Mouse (Mus musculus) left cerebral cortex, adult 18-20 months (tissue): ENCODE data around the gene Cebpz. TPM values are rescaled to one million over a fixed set of nuclear protein-coding genes. Genes with fewer than 3 reads are reported as not detected.

ENCODE experiments used
- DNase-seq, 2 experiments: peaks; one replicate each; pipeline ENCODE4 v3.0.0; 2021 to 2022; ENCODE audit warnings: low spot score in 2 of 2, mixed read lengths in 1 of 2
- long read RNA-seq, 2 experiments: library from polyadenylated mRNA; stranded (forward); transcript quantifications; one replicate each; pipeline ENCODE4 v2.0.0; 2021
- total RNA-seq, 2 experiments: library from RNA; stranded (reverse); gene quantifications; 2 replicates each; pipeline ENCODE4 v1.2.3; 2021

Cebpz gene
- 10 to 100 TPM; 36.2 to 36.3 TPM for total RNA-seq
- long read RNA-seq, experiment 1, full-length matches to known transcripts: 24 of 36 reads
- long read RNA-seq, experiment 1, partial matches to known transcripts: 7 of 36 reads
- long read RNA-seq, experiment 1, other reads (novel, unspliced or antisense): 5 of 36 reads
- long read RNA-seq, experiment 2, full-length matches to known transcripts: 16 of 21 reads
- long read RNA-seq, experiment 2, partial matches to known transcripts: 5 of 21 reads
- long read RNA-seq, experiment 2, other reads (novel, unspliced or antisense): 0 of 21 reads

- DNase-seq: peak; percentile 97 to 98
These were observed at the start of gene Cebpz, which contains the start of gene Ndufaf7 for GRCm38 (mm10) chr17:78936466-78937228. Gene Cebpz, minus strand, starts transcription at chr17:78937066. Gene Ndufaf7, plus strand, starts transcription at chr17:78937136.

DNA sequence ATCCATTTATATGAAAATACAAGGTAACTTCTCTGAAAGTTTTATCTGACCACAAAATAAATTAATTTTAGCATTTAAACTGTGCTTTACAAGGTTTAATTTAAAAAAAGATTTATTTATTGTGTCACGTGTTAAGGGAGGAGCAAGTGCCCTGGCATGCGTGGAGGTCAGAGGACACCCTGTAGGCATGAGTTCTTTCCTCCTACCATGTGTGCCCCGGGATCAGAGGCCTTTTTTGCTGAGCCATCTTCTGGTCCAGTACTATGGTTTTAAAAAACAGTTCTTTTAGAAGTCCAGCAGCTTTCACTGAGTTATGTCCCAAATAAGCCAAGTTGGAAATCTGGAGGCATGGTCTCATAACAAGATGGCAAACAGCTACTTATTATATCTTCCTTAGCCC, 46.9 kb upstream of the Cebpz start:
- DNase-seq: no peak

- DNase-seq: no peak
These were observed 46.3 kb upstream of the Cebpz start for GRCm38 (mm10) chr17:78983166-78983565.

DNA sequence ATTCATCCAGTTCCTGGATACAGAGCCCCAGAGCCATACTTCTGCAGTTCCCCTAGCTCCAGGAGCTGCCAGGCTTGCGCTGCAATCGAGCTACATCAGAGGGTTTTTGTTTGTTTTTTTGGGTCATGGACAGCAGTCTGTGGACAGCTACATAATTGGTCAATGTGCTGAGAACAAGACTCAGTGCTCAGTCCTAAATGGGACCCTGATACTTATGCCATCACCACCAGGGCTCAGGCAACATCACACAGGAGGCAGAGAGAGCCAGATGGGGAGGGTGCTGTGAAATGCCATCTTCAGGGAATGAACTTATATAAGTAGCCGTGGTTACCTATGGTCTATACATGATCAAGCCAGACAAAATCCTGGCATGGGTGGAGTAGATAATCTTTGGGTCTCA, 31.6 kb upstream of the Cebpz start:
- DNase-seq: no peak

- no peak for DNase-seq
These were observed 29.4 kb upstream of the Cebpz start for GRCm38 (mm10) chr17:78966092-78966883.

- peak; percentile 5 to 12 for DNase-seq
These were observed 27.5 kb upstream of the Cebpz start for GRCm38 (mm10) chr17:78964387-78964786.

GRCm38 (mm10) chr17:78959473-78959872, 22.6 kb upstream of the Cebpz start:
- no peak for DNase-seq

DNA sequence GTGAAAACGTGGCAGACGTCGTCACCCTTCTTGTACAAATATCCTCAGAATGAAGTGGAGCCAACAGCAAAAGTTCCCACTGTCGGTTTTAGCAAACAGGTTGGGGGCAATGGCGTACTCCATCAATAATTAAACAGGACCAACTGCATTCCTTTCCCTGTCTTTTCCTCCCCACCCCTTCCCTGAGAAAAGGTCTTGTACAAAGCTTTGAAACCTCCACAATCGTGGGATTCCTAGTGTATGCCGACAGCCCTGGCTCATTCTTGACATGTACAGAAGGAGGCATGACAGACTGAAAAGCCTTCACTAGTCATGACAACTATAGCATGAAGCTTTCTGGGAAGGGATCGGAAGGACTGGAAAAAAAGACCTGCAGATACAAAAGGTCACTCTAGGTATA, 16.4 kb upstream of the Cebpz start:
- DNase-seq: no peak

GRCm38 (mm10) chr17:78952070-78952469, 15.2 kb upstream of the Cebpz start:
- DNase-seq: no peak

- DNase-seq: no peak
These were observed 14.4 kb upstream of the Cebpz start for GRCm38 (mm10) chr17:78951225-78951624.

GRCm38 (mm10) chr17:78942579-78942978, 5.7 kb upstream of the Cebpz start:
- DNase-seq: no peak

DNA sequence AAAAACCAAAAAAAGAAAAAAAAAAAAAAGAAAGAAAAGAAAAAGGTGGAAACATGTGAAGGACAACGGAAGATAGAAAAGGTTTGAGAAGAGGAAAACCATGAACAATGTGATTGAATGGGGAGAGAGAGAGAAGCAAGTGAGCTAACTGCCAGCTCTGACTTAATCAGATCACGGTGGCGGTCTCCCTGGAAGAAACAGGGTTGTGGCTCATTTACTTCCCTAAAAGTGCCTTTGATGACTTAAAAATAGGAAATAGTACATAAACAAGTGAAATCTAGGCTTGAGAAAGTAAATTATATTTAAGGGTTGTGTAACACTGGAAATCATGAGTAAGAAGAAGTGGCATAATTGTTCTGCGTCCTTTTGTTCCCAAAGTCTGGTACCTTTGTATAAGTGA, 2.1 kb upstream of the Cebpz start:
- DNase-seq: no peak

DNA sequence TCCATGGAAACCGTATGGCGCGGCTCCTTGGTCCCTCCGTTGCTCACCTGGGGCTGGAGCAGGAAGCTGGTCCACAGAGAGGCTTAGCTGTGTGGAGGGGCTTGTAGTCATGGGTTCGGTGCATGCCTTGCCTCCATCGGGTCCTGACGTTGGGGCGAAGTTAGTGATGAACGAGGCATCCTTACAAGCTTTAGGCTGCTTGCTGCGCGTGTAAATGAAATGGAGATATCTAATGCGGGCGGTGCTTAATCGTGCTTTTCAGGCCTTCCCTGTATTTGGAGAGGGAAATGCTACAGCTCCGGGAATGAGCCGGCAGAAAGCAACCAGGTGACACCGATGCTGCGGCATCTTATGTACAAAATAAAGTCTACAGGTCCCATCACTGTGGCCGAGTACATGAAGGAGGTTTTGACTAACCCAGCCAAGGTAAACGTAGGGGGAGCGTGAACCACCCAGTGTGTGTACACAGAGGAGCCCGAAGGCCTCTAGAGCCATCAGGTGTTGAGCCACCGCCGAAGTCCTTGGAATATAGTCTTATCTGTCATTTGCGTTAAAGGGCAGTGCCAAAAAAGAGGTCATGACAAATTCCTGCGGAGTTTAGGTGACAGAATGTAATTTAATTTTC, 475 bp upstream of the Cebpz start:
- peak in 1 of 2 experiments; percentile 4 for DNase-seq

GRCm38 (mm10) chr17:78935857-78936256, 1.0 kb downstream of the Cebpz start:
- no peak for DNase-seq

DNA sequence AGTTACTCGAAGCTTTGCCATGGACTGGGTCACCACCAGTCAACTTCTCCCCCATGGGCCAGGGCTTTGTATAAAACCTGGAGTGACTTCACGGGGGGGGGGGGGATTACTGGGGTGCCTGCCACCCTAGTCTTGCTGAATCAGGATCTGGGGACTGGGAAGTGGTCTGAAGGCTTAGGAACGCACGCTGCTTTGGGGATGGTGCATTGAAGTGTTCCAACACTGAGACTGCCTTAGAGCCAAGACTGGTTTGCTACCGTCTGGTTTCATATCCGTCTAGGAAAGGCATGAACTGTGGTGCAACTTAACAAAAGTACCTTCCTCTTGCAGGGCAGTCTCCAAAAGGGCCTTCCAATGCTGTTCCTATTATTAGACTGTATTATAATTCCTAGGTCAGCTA, 19.2 kb downstream of the Cebpz start:
- DNase-seq: no peak

DNA sequence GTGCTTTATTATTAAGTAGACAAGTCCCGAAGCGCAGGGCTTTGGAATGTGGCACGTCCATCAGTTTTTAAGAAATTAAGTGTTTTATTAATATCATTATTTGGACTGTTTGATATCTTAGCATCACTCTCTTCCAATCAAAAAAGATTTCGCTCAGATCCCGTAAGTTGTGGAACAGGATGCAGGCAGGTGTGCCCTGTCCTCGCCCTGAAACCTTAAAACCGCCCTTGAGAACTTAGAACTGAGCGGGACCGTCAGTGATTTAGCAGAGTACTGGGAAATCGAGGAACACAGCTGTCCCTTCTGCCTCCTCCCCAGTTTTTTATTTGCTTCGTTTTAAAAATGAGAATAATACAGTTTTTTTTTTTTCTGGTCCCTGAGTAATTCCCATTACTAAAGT, 20.0 kb downstream of the Cebpz start:
- DNase-seq: no peak

DNA sequence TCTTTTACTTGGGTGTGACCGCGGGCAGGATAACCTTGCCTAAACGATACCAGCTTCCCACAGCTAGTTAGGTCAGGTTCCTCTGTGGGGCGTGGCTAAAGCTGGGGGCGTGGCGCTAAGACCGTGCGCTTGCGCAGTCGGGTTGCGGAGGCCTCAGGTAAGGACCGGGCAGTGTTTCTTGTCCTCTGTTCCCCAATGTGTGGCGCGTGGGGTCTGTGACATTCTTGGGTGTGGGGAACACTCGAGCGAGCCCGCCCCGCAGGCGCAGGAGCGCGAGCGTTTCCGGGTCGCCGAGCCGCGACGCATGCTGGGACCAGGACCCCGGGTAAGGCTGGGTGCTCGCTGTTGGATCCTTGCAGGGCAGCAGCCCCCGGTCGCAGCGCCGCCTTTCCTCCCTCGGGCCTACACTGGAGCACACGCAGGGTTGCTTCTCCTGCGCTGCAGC, 20.5 kb downstream of the Cebpz start, which contains the start of gene Cebpzos:
Gene Cebpzos (plus strand): TSS at position 132 of the 445 bp plus-strand sequence.
- DNase-seq: peak; percentile 84 to 87

DNA sequence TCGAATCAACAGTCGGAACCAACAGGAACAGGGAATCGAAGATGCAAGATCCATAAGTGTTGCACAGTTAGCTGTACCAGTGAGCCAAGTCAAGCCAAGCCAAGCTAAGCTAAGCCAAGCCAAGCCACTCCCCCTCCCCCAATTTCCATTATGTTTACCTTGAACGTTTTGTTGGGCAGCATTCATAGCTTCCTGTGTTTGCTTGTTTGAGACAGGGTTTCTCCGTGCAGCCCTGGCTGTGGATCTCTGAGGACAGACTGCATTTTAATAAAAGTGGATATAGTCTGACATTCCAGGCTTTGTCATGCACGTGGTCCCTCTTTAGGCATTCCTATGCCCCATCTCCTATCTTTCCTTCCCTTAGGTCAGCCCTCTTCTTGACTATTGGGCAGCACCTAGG, 21.1 kb downstream of the Cebpz start:
- no peak for DNase-seq

DNA sequence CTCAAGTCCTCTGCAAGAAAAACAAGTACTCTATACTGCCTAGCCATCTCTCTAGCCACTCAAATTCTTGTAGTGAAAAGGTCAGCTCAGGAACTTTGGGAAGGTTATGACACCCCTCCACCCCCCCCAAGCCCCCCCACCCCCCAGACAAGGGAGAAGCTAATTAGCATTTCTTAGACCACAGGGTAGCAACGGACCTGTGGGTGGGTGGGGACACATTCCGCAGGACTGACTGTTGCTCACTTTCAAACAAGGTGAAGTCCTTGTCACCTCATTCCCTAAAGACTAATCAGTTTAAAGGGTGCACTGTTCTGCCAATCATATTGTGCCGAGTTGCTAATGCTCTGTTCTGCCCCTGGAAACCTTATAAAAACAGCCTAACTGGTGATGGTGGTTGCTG, 22.9 kb downstream of the Cebpz start:
- no peak for DNase-seq

- no peak for DNase-seq
These were observed 24.0 kb downstream of the Cebpz start for GRCm38 (mm10) chr17:78912861-78913281.

- no peak for DNase-seq
These were observed 27.5 kb downstream of the Cebpz start for GRCm38 (mm10) chr17:78909374-78909773.
